Mouse (Mus musculus): Measurements from ENCODE around the gene Cdk14. TPM values are rescaled to one million over a fixed set of nuclear protein-coding genes. Genes with fewer than 3 reads are reported as not detected.

The Cdk14 gene
- polyA plus RNA-seq, 1 experiment from 2014 or later, result 21.8 TPM

DNA sequence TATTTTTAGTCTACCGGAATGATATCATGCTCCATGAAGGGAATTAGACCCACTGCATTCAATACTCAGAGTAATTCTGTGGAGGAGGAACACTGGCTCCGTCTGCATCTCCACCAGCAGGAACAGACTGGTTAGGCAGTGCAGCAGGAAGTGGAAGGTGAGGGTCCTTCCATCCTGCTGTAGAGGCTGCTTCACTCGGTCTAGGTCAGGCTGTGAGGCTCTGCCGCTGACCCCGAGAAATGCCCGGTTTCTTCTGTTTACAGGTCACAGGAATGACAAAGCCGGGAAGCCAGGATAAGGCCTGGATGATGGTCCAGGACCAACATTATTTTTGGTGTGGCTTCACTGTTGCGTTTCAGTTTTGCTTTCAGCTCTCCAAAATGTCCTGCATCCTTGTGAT is 553.2 kb downstream of the Cdk14 start:
- Histone ChIP-seq H3K4me3 (ENCODE audit: control insufficient read depth in 1 of 2, insufficient read depth in 1 of 2, low read depth in 1 of 2, low read length in 2 of 2) (no peak overlapping the region), H3K27ac (replicated peaks in 1 of 2; ENCODE audit: control insufficient read depth in 1 of 2, insufficient read depth in 1 of 2, low read depth in 2 of 2, low read length in 2 of 2) (no peak overlapping the region), H3K9me3 (ENCODE audit: control insufficient read depth, low read length) (no peaks in the 10 kb centered on the region), H3K36me3 (ENCODE audit: control insufficient read depth, insufficient read depth, low read length) (no peaks in the 10 kb centered on the region), H3K4me2 (ENCODE audit: low read length) (no peak overlapping the region), H3K9ac (ENCODE audit: low read length) (no peak overlapping the region), H3K27me3 (ENCODE audit: control insufficient read depth, insufficient read depth, low read length) (no peaks in the 10 kb centered on the region), H3K4me1 (ENCODE audit: control insufficient read depth in 2 of 2, insufficient read depth in 2 of 2, low read length in 2 of 2) (peaks cover 5 to 6% of the 10 kb centered on the region in 2 experiments; a peak in 2 of 4 replicates)
- no peak for ATAC-seq (ENCODE audit: insufficient number of reproducible peaks, insufficient read depth, low FRiP score, low read depth)
- WGBS, result 83% methylated on average over 8 of the region's 8 CpGs

DNA sequence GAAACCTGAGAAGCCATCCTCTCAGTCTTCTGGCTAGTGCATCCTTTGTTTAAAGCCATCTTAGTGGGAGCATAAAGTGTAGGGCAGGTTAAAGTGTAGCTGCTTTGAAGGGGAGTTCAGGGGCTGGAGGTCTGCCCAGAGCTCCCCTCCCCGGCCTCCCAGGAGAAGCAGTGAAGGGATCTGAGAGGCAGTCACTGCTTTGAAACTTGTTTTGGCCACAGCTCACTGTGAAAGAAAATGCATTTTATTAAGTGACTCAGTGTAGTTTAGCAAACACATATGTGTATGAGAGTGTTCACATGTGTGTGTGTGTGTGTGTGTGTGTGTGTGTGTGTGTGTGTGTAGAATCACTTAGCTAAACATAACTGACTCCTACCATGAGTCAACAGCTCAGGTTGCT is 554.0 kb downstream of the Cdk14 start:
- Histone ChIP-seq H3K27me3 (ENCODE audit: control insufficient read depth, insufficient read depth, low read length) (no peaks in the 10 kb centered on the region), H3K36me3 (ENCODE audit: control insufficient read depth, insufficient read depth, low read length) (no peaks in the 10 kb centered on the region), H3K4me2 (ENCODE audit: low read length) (no peak overlapping the region), H3K27ac (replicated peaks in 1 of 2; ENCODE audit: control insufficient read depth in 1 of 2, insufficient read depth in 1 of 2, low read depth in 2 of 2, low read length in 2 of 2) (no peak overlapping the region), H3K9ac (ENCODE audit: low read length) (no peak overlapping the region), H3K4me1 (ENCODE audit: control insufficient read depth in 2 of 2, insufficient read depth in 2 of 2, low read length in 2 of 2) (peaks cover 5 to 6% of the 10 kb centered on the region in 2 experiments; a peak in 2 of 4 replicates), H3K9me3 (ENCODE audit: control insufficient read depth, low read length) (no peaks in the 10 kb centered on the region), H3K4me3 (ENCODE audit: control insufficient read depth in 1 of 2, insufficient read depth in 1 of 2, low read depth in 1 of 2, low read length in 2 of 2) (no peak overlapping the region)
- ATAC-seq (ENCODE audit: insufficient number of reproducible peaks, insufficient read depth, low FRiP score, low read depth), result no peak
- WGBS, result 44% methylated on average over 1 of the region's 1 CpGs

- Histone ChIP-seq H3K36me3 (ENCODE audit: control insufficient read depth, insufficient read depth, low read length) (no peaks in the 10 kb centered on the region), H3K9ac (ENCODE audit: low read length) (no peak overlapping the region), H3K27me3 (ENCODE audit: control insufficient read depth, insufficient read depth, low read length) (no peaks in the 10 kb centered on the region), H3K9me3 (ENCODE audit: control insufficient read depth, low read length) (no peaks in the 10 kb centered on the region), H3K27ac (replicated peaks in 1 of 2; ENCODE audit: control insufficient read depth in 1 of 2, insufficient read depth in 1 of 2, low read depth in 2 of 2, low read length in 2 of 2) (no peak overlapping the region), H3K4me2 (ENCODE audit: low read length) (no peak overlapping the region), H3K4me3 (ENCODE audit: control insufficient read depth in 1 of 2, insufficient read depth in 1 of 2, low read depth in 1 of 2, low read length in 2 of 2) (no peak overlapping the region), H3K4me1 (ENCODE audit: control insufficient read depth in 2 of 2, insufficient read depth in 2 of 2, low read length in 2 of 2) (peaks cover 5 to 6% of the 10 kb centered on the region in 2 experiments; a peak in 2 of 4 replicates)
- 93% methylated on average over 9 of the region's 9 CpGs for WGBS
- no peak for ATAC-seq (ENCODE audit: insufficient number of reproducible peaks, insufficient read depth, low FRiP score, low read depth)
Observed at GRCm38 (mm10) chr5:4861592-4861991, 558.5 kb downstream of the Cdk14 start.

- peaks cover 5 to 6% of the 10 kb centered on the region in 2 experiments; a peak in 2 of 4 replicates for H3K4me1 ChIP-seq (ENCODE audit: control insufficient read depth in 2 of 2, insufficient read depth in 2 of 2, low read length in 2 of 2)
- H3K4me2 ChIP-seq (ENCODE audit: low read length), result no peak overlapping the region
- ATAC-seq (ENCODE audit: insufficient number of reproducible peaks, insufficient read depth, low FRiP score, low read depth), result no peak
- H3K9ac ChIP-seq (ENCODE audit: low read length), result no peak overlapping the region
- no peaks in the 10 kb centered on the region for H3K9me3 ChIP-seq (ENCODE audit: control insufficient read depth, low read length)
- 96% methylated on average over 2 of the region's 2 CpGs for WGBS
- H3K4me3 ChIP-seq (ENCODE audit: control insufficient read depth in 1 of 2, insufficient read depth in 1 of 2, low read depth in 1 of 2, low read length in 2 of 2), result no peak overlapping the region
- H3K36me3 ChIP-seq (ENCODE audit: control insufficient read depth, insufficient read depth, low read length), result no peaks in the 10 kb centered on the region
- no peaks in the 10 kb centered on the region for H3K27me3 ChIP-seq (ENCODE audit: control insufficient read depth, insufficient read depth, low read length)
- no peak overlapping the region for H3K27ac ChIP-seq (replicated peaks in 1 of 2; ENCODE audit: control insufficient read depth in 1 of 2, insufficient read depth in 1 of 2, low read depth in 2 of 2, low read length in 2 of 2)
Observed at GRCm38 (mm10) chr5:4861141-4861540, 559.0 kb downstream of the Cdk14 start.

DNA sequence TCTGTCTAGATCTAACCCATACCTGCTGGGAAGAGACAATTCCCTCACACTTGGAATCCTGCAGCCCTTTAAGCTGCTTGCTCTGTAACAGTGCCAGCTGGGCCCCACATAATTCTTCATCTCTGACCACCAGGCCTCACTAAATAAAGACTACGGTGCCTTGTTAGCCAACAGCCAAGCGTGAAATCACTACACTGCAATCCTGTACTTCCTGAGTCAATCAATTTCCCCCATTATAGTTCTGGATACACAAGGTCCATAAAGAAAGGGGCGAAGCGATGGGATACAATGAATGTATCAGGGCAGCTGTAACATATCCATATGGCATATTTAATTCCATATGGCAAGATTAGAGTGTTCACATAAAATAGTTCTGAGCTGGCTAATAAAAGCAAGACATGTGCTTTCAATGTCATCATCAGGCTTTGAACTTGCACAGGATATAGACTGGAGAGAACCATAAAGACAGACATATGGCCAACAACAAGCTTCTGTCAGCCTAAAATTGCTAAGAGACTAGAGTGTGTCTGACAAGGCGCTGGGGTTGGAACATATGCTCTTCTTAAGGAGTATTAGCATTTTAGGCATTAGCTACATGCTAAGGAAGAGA is 562.0 kb downstream of the Cdk14 start:
- no peak overlapping the region for H3K27ac ChIP-seq (replicated peaks in 1 of 2; ENCODE audit: control insufficient read depth in 1 of 2, insufficient read depth in 1 of 2, low read depth in 2 of 2, low read length in 2 of 2)
- no peaks in the 10 kb centered on the region for H3K9me3 ChIP-seq (ENCODE audit: control insufficient read depth, low read length)
- 0 out of 4 replicates have a peak, but pooled peaks cover 0 to 2% of the 10 kb centered on the region in 2 experiments for H3K4me1 ChIP-seq (ENCODE audit: control insufficient read depth in 2 of 2, insufficient read depth in 2 of 2, low read length in 2 of 2)
- WGBS, result 90% methylated on average over 5 of the region's 5 CpGs
- H3K9ac ChIP-seq (ENCODE audit: low read length), result no peak overlapping the region
- H3K4me3 ChIP-seq (ENCODE audit: control insufficient read depth in 1 of 2, insufficient read depth in 1 of 2, low read depth in 1 of 2, low read length in 2 of 2), result no peak overlapping the region
- no peaks in the 10 kb centered on the region for H3K36me3 ChIP-seq (ENCODE audit: control insufficient read depth, insufficient read depth, low read length)
- H3K27me3 ChIP-seq (ENCODE audit: control insufficient read depth, insufficient read depth, low read length), result no peaks in the 10 kb centered on the region
- H3K4me2 ChIP-seq (ENCODE audit: low read length), result no peak overlapping the region
- no peak for ATAC-seq (ENCODE audit: insufficient number of reproducible peaks, insufficient read depth, low FRiP score, low read depth)

- H3K9ac ChIP-seq (ENCODE audit: low read length), result no peak overlapping the region
- WGBS, result 88% methylated on average over 2 of the region's 2 CpGs
- no peak overlapping the region for H3K4me2 ChIP-seq (ENCODE audit: low read length)
- no peak overlapping the region for H3K4me3 ChIP-seq (ENCODE audit: control insufficient read depth in 1 of 2, insufficient read depth in 1 of 2, low read depth in 1 of 2, low read length in 2 of 2)
- no peaks in the 10 kb centered on the region for H3K27me3 ChIP-seq (ENCODE audit: control insufficient read depth, insufficient read depth, low read length)
- H3K4me1 ChIP-seq (ENCODE audit: control insufficient read depth in 2 of 2, insufficient read depth in 2 of 2, low read length in 2 of 2), result no peaks in the 10 kb centered on the region
- no peaks in the 10 kb centered on the region for H3K36me3 ChIP-seq (ENCODE audit: control insufficient read depth, insufficient read depth, low read length)
- ATAC-seq (ENCODE audit: insufficient number of reproducible peaks, insufficient read depth, low FRiP score, low read depth), result no peak
- H3K9me3 ChIP-seq (ENCODE audit: control insufficient read depth, low read length), result no peaks in the 10 kb centered on the region
- H3K27ac ChIP-seq (replicated peaks in 1 of 2; ENCODE audit: control insufficient read depth in 1 of 2, insufficient read depth in 1 of 2, low read depth in 2 of 2, low read length in 2 of 2), result no peak overlapping the region
Observed at GRCm38 (mm10) chr5:4853503-4853902, 566.6 kb downstream of the Cdk14 start.

GRCm38 (mm10) chr5:4852711-4853320 is 567.3 kb downstream of the Cdk14 start:
- no peak overlapping the region for H3K4me2 ChIP-seq (ENCODE audit: low read length)
- ATAC-seq (ENCODE audit: insufficient number of reproducible peaks, insufficient read depth, low FRiP score, low read depth), result no peak
- H3K27me3 ChIP-seq (ENCODE audit: control insufficient read depth, insufficient read depth, low read length), result no peaks in the 10 kb centered on the region
- 78% methylated on average over 6 of the region's 6 CpGs for WGBS
- no peaks in the 10 kb centered on the region for H3K4me1 ChIP-seq (ENCODE audit: control insufficient read depth in 2 of 2, insufficient read depth in 2 of 2, low read length in 2 of 2)
- H3K36me3 ChIP-seq (ENCODE audit: control insufficient read depth, insufficient read depth, low read length), result no peaks in the 10 kb centered on the region
- no peaks in the 10 kb centered on the region for H3K9me3 ChIP-seq (ENCODE audit: control insufficient read depth, low read length)
- no peak overlapping the region for H3K9ac ChIP-seq (ENCODE audit: low read length)
- H3K4me3 ChIP-seq (ENCODE audit: control insufficient read depth in 1 of 2, insufficient read depth in 1 of 2, low read depth in 1 of 2, low read length in 2 of 2), result no peak overlapping the region
- no peak overlapping the region for H3K27ac ChIP-seq (replicated peaks in 1 of 2; ENCODE audit: control insufficient read depth in 1 of 2, insufficient read depth in 1 of 2, low read depth in 2 of 2, low read length in 2 of 2)

Data from heart, embryonic 14.5 days (tissue).